Mouse (Mus musculus) fat pad, adult 2 months (tissue): Measurements from ENCODE around the gene Pitpnm3.
"Not testable (repeated sequence)": the region's sequence is repeated elsewhere in the genome, so short reads cannot be mapped to it uniquely, and the experiment has no call there.

Experiments used
- DNase-seq: peaks from one replicate; pipeline ENCODE4 v3.0.0-alpha.2; 2011; ENCODE audit warnings: low read depth, low spot score; ENCODE audit errors: extremely low read depth

The Pitpnm3 gene

GRCm38 (mm10) chr11:72135383-72136158 is at the start of gene Pitpnm3:
Pitpnm3 (minus strand) TSS chr11:72135778.
- DNase-seq: no peak

DNA sequence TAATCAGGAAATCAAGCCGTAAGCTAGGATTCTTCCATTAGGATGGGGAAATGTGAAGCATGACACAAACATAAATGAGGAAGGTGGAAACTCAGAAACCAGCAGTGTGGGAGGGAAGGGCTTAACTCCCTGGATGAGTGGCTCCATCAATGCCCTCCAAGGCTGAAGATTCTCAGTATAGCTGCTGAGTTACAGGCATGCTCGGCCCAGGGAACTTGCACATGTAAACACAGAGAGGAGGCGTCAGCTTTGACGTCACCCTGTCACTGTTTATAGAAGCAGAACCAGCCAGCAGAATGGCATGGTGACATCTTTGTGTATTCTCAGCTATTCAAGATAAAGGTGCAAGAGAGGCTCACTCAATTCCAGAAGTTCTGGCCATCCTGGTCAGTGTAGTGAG is 48.7 kb upstream of the Pitpnm3 start:
- no peak for DNase-seq

DNA sequence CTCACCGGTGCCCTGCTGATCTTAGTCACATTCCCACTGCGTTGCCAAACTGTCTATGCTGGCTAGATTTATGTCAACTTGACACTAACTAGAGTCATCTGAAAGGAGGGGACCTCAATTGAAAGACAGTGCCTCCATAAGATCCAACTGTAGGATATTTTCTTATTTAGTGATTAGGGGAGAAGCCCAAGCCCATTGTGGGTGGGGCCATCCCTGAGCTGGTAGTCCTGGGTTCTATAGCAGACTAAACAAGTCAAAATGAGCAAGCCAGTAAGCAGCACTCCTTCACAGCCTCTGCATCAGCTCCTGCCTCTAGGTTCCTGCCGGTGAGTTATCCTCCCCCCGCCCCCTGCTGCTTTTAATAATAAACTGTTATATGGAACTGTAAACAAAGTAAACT is 45.6 kb upstream of the Pitpnm3 start:
- no peak for DNase-seq

- DNase-seq: no peak
These were observed 45.0 kb upstream of the Pitpnm3 start for GRCm38 (mm10) chr11:72180556-72180955.

GRCm38 (mm10) chr11:72176553-72176952 is 41.0 kb upstream of the Pitpnm3 start:
- no peak for DNase-seq

DNA sequence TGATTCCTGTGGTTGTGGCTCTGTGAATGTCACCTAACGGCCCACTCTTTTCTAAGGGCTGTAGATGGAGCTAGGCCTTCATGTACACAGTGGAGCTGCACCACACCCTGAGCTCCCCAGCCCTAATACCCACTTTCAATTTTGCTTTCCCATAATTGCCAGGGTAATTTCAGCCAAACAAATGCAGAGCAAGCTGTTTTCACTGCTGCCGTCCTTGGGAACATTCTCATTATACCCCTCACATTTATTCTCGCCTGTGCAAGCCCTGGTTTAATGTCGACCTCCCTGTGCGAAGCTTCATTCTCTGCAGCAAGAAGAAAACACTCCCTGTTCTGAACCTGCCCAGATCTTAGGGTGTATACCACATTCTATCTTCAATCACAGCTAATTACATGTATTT is 40.4 kb upstream of the Pitpnm3 start:
- no peak for DNase-seq

DNA sequence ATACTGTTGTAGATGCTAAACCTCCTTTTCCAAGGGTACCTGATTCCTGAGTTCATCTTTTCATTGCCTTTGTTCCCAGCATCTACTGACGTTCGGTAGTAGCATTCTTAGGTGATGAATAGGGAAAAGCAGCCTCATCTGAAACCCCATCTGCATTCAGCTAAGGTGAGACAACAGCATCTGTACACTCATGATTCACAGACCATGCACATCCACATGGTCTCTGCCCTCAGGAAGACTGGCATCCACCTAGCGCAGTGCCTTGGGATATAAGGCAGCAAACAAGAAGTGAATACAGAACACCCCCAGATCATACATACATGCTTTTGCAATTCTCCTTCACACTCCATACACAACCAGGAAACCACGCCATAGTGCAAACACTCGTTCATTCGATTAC is 39.1 kb upstream of the Pitpnm3 start:
- no peak for DNase-seq

DNA sequence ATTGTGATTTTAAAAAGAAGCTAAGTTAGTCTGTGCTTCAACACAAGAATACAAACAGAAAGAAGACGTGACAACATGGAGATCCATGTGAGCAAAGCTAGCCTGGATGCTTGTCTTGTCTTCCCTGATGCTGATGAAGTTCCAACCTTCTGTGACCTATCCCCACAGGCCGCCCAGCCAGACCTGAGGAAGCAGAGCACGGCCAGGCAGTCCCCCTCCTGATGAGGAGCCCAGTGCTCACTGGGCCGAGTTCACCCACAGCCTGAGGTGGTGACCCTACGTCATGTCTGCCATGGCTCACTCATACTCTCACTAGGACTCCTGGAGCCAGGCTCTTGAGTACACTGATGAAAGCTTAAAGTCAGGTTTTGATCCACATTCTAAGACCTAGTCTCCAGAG is 37.9 kb upstream of the Pitpnm3 start:
- no peak for DNase-seq

DNA sequence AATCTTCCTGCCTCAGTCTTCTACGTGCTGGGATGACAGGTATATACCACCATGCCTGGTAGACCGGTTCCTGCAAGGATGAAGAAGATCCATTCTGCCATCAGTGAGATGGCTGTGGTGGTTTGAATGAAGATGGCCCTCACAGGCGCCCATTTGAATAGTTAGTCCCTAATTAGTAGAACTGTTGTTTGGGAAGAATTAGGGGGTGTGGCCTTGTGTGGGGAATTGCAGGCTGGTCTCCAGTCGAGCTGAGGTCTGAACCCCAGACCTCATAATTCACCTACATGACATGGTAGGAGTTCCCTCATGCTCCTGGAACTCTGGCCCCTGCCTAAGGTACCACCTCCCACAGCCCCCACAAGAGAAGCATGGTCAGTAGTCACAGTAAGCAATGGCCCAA is 36.3 kb upstream of the Pitpnm3 start:
- not testable (repeated sequence) for DNase-seq

- no peak for DNase-seq
These were observed 34.3 kb upstream of the Pitpnm3 start for GRCm38 (mm10) chr11:72169871-72170270.

DNA sequence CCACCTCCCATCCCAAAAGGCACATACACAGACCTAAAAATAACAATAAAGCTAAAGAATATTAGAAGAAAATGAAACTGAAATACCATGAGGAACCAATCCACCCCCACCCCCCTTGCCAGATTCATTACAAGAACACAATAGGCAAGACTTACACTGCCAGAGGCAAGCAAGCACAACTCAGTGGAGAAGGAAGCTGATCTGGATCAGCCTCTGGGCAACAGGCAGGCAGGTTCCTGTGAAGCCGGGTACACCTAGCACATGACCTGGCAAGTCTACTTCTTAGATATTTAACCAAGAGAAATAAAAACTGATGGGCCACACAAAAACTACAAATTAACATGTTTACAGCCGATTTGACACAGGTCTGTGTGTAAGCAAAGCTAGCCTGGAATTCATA is 27.6 kb upstream of the Pitpnm3 start:
- peak; percentile 75 for DNase-seq

GRCm38 (mm10) chr11:72156624-72157023 is 21.0 kb upstream of the Pitpnm3 start:
- no peak for DNase-seq

DNA sequence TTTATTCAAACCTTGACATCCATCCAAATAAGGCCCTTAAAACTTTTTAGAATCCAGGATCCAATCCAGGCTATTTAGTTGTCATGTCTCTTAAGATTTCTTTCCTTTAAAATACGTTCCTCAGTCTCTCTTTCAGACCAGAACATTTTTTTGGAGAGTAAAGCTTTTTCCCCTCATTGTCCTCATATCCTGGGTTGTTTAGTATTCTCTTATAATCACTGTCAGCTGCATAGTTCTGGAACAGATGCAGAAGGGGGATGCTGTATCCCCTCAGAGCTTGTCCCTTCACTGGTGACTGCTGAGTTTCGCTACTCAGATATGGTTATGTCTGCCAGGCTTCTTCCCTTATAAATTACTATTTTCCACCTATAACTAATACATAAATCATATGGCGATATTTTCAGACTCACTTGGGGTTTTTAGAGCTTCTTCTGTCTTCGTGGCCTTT is 20.4 kb upstream of the Pitpnm3 start:
- no peak for DNase-seq

- no peak for DNase-seq
These were observed 19.8 kb upstream of the Pitpnm3 start for GRCm38 (mm10) chr11:72155186-72155980.

- DNase-seq: no peak
These were observed 17.7 kb upstream of the Pitpnm3 start for GRCm38 (mm10) chr11:72153122-72153862.

- no peak for DNase-seq
These were observed 15.5 kb upstream of the Pitpnm3 start for GRCm38 (mm10) chr11:72151120-72151519.

GRCm38 (mm10) chr11:72147910-72148309 is 12.3 kb upstream of the Pitpnm3 start:
- DNase-seq: no peak

DNA sequence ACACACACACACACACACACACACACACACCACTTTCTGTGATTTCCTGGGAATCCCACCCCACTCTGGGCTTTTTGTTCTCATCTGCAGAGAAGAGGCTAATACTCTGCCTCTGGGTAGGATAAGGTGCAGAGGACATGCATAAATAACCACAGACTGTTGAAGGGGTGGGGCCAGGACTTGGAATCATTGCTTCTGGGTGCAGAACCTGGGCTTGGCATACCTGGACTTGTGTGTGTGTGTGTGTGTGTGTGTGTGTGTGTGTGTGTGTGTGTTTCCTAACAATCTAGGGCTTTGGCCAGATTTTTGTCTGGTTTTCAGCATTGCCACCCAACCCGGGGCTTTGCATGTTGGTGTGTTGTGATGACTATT is 10.3 kb upstream of the Pitpnm3 start:
- DNase-seq: no peak

DNA sequence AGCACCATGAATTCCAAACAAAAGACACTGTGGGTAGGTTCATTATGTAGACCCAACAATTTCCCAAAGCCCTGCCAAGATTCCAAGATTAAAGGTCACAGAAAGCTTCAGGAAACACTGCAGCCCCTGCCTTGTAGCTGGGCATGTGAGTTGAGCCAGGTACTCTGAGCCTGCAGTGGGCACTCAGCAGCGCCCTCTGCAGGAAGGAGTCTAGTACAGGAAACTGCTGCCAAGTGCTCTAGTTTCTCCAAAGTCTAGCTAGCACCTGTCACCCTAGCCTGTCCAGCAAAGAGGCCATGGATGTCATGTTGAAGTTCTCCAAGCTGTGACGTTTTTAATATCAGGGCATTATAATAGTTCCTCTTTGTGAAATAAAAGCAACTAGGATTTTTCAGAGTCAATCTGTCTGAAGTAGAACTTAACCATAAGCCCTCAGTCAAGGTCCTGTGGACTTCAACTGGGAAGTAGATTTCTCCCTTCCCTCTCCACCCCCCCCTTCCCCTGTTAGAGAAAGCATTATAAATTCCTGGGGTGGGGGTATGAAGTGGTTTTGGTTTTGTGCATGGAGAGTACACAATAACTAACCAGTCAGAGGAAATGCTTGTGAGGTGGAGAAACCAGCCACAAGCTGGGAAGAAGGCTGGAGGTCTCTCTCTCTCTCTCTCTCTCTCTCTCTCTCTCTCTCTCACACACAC is 9.8 kb upstream of the Pitpnm3 start:
- DNase-seq: no peak

DNA sequence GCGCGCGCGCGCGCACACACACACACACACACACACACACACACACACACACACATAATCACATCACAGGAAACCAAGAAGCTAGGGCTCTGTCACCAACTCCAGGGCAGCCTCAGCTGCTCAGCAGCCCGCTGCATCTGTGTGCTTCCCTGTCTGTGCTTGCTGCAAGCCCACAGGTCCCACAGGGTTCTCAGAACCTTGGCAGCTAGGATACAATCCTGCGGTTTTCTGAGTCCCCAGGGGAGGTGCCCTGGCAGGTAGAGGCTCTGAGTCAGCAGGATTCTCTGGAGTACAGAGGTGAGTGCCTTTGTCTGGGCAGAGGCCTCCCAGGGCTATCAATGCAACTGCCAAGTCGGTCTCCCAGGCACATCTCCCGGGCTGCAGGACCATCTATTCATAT is 7.3 kb upstream of the Pitpnm3 start:
- DNase-seq: peak; percentile 91

- DNase-seq: no peak
These were observed 4.6 kb upstream of the Pitpnm3 start for GRCm38 (mm10) chr11:72140198-72140597.
